Mouse (Mus musculus): Measurements from ENCODE around the gene Cd84. TPM values are rescaled to one million over a fixed set of nuclear protein-coding genes. Genes with fewer than 3 reads are reported as not detected.

The Cd84 gene
- polyA plus RNA-seq (2014; fragmentation: Illumina TruSeq; extraction: RNeasy Lipid Tissue Mini Kit (QIAGEN cat#74804); ENCODE audit: low read depth, low replicate concordance) = 10.0 TPM

DNA sequence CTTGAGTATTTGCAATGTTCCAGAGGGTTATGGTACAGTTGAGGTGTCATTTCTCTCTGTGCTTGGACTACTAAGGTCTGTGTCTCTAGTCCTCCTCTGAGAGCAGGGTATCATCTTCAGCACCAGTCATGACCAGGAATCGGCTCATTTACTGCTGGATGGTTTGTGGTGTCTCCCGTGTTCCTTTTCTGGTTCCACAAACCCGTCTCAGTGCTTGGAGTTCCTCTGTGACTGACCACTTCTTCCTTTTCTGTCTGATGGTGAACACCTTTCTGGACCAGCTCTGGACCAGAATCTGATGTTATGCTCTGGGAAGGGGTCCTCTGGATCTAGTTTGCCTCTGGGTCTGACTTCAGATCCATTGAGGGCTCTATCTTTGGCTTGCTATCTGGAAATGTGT is at the start of gene Cd84:
Gene Cd84, plus strand, starts transcription at position 210 of the 400 bp plus-strand sequence.

DNA sequence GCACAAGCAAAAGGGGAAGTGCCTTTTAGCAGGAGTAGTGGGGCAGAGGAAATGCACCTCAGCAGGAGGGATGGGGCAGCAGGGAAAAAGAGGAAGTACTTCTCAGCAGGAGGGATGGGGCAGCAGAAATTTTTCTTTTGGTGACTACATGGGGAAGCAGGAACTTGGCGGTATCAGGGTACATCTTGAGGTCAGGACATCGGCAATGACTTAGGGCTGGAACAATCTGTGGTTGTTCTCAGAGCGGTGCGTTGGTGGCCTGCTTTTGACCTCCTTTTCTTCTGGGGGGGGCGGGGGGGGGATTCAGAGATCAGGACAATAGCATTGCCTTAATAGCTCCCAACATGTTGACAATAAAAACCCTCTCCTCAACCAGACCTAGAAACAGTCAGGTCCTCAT is 55.9 kb downstream of the Cd84 start, which contains the start of gene Gm10521:
Gene Gm10521, plus strand, starts transcription at position 301 of the 400 bp plus-strand sequence.

DNA sequence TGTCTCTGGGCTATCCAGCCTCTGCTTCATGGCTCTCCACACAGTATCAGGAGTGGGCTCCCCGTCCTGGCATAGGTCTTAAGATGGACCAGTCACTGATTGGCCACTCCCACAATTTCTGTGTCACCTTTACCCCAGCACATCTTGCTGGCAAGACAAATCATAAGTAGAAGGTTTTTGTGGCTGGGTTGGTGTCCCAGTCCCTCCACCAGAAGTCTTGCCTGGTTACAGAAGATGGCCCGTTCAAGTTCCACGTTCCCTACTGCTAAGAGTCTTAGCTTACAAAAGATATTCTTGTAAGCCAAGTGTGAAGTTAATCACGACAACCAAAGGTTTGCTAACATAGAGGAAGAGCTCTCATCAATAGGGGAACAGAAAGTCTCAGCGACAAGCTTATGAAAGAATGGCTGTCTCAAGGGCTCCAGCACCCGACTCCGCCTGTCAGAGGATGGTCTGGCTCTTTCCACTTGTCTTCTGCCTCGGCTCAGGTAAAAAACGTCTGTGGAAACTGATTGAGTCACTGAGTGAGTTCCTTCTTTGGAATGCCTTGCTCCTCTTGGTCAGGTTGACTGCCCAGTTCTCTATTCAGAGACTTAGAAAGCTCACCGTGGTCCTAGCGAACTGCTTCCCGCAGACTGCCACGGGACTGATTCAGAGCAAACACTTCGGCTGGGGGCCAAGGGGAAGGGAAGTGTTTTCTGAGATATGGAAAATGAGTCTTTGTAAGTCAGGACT is 78.0 kb downstream of the Cd84 start, which contains the start of gene Slamf6:
Gene Slamf6, plus strand, starts transcription at position 211 of the 735 bp plus-strand sequence.

Other genes with a start within 250 kb of the Cd84 start
- gene Ly9, start 232.3 kb upstream of the Cd84 start, polyA plus RNA-seq (2014; fragmentation: Illumina TruSeq; extraction: RNeasy Lipid Tissue Mini Kit (QIAGEN cat#74804); ENCODE audit: low read depth, low replicate concordance) = 2.0 TPM
- 3.5 TPM for gene Slamf7, start 186.7 kb upstream of the Cd84 start, polyA plus RNA-seq (2014; fragmentation: Illumina TruSeq; extraction: RNeasy Lipid Tissue Mini Kit (QIAGEN cat#74804); ENCODE audit: low read depth, low replicate concordance)
- gene Cd48, start 157.7 kb upstream of the Cd84 start, polyA plus RNA-seq (2014; fragmentation: Illumina TruSeq; extraction: RNeasy Lipid Tissue Mini Kit (QIAGEN cat#74804); ENCODE audit: low read depth, low replicate concordance) = 14.1 TPM
- 0.11 TPM for gene Slamf1, start 72.6 kb upstream of the Cd84 start, polyA plus RNA-seq (2014; fragmentation: Illumina TruSeq; extraction: RNeasy Lipid Tissue Mini Kit (QIAGEN cat#74804); ENCODE audit: low read depth, low replicate concordance)
- gene Gm10521, start 56.0 kb downstream of the Cd84 start, polyA plus RNA-seq (2014; fragmentation: Illumina TruSeq; extraction: RNeasy Lipid Tissue Mini Kit (QIAGEN cat#74804); ENCODE audit: low read depth, low replicate concordance) = 0.86 TPM
- 3.3 TPM for gene Slamf6, start 77.8 kb downstream of the Cd84 start, polyA plus RNA-seq (2014; fragmentation: Illumina TruSeq; extraction: RNeasy Lipid Tissue Mini Kit (QIAGEN cat#74804); ENCODE audit: low read depth, low replicate concordance)
- gene Vangl2, start 188.7 kb downstream of the Cd84 start, polyA plus RNA-seq (2014; fragmentation: Illumina TruSeq; extraction: RNeasy Lipid Tissue Mini Kit (QIAGEN cat#74804); ENCODE audit: low read depth, low replicate concordance) = 4.7 TPM
- not detected for gene Nhlh1, start 217.9 kb downstream of the Cd84 start, polyA plus RNA-seq (2014; fragmentation: Illumina TruSeq; extraction: RNeasy Lipid Tissue Mini Kit (QIAGEN cat#74804); ENCODE audit: low read depth, low replicate concordance)
- gene Copa, start 242.8 kb downstream of the Cd84 start, polyA plus RNA-seq (2014; fragmentation: Illumina TruSeq; extraction: RNeasy Lipid Tissue Mini Kit (QIAGEN cat#74804); ENCODE audit: low read depth, low replicate concordance) = 188 TPM
- 134 TPM for gene Ncstn, start 243.1 kb downstream of the Cd84 start, polyA plus RNA-seq (2014; fragmentation: Illumina TruSeq; extraction: RNeasy Lipid Tissue Mini Kit (QIAGEN cat#74804); ENCODE audit: low read depth, low replicate concordance)